Mouse (Mus musculus) kidney, adult 18-20 months (tissue): ENCODE measurements around the gene Hoxa2.

Experiments
- DNase-seq: peaks from one replicate; pipeline ENCODE4 v3.0.0; 2021

Gene Hoxa2

GRCm38 (mm10) chr6:52164626-52165440 lies at the start of gene Hoxa2:
TSS of gene Hoxa2 (minus strand) at chr6:52164831.
- peak; percentile 32 for DNase-seq

GRCm38 (mm10) chr6:52214271-52214670 lies 49.6 kb upstream of the Hoxa2 start:
- DNase-seq, result peak; percentile 46

- peak; percentile 89 for DNase-seq
These were observed 48.7 kb upstream of the Hoxa2 start, which contains the start of the genes Hoxa3 and Gm28308 for GRCm38 (mm10) chr6:52213119-52213986. TSS of gene Hoxa3 (minus strand) at chr6:52213336. TSS of gene Gm28308 (minus strand) at chr6:52213339.

GRCm38 (mm10) chr6:52212556-52213118 lies 48.0 kb upstream of the Hoxa2 start:
- DNase-seq, result peak; percentile 81

GRCm38 (mm10) chr6:52211961-52212360 lies 47.3 kb upstream of the Hoxa2 start:
- DNase-seq, result no peak

GRCm38 (mm10) chr6:52211170-52211935 lies 46.7 kb upstream of the Hoxa2 start:
- peak; percentile 91 for DNase-seq

- peak; percentile 49 for DNase-seq
These were observed 45.0 kb upstream of the Hoxa2 start for GRCm38 (mm10) chr6:52209685-52210046.

- DNase-seq, result no peak
These were observed 44.4 kb upstream of the Hoxa2 start for GRCm38 (mm10) chr6:52208868-52209684.

GRCm38 (mm10) chr6:52208072-52208867 lies 43.6 kb upstream of the Hoxa2 start, which contains the start of gene Hoxa6:
TSS of gene Hoxa6 (minus strand) at chr6:52208722.
- DNase-seq, result peak; percentile 80

- no peak for DNase-seq
These were observed 43.0 kb upstream of the Hoxa2 start for GRCm38 (mm10) chr6:52207684-52207976.

GRCm38 (mm10) chr6:52206882-52207683 lies 42.5 kb upstream of the Hoxa2 start:
- peak; percentile 13 for DNase-seq

GRCm38 (mm10) chr6:52205638-52206621 lies 41.3 kb upstream of the Hoxa2 start:
- peak; percentile 33 for DNase-seq

GRCm38 (mm10) chr6:52205221-52205620 lies 40.6 kb upstream of the Hoxa2 start:
- DNase-seq, result peak; percentile 32

- DNase-seq, result peak; percentile 92
These were observed 39.6 kb upstream of the Hoxa2 start, which contains the start of gene Hoxa5 for GRCm38 (mm10) chr6:52204050-52204752. TSS of gene Hoxa5 (minus strand) at chr6:52204587.

GRCm38 (mm10) chr6:52203371-52204049 lies 38.9 kb upstream of the Hoxa2 start:
- peak; percentile 71 for DNase-seq

- DNase-seq, result no peak
These were observed 38.4 kb upstream of the Hoxa2 start for GRCm38 (mm10) chr6:52203121-52203370.

- DNase-seq, result peak; percentile 43
These were observed 37.9 kb upstream of the Hoxa2 start for GRCm38 (mm10) chr6:52202362-52203120.
